Mouse (Mus musculus) spleen, postnatal 4 days (tissue): Measurements from ENCODE around the gene Palld.

ENCODE experiments used
- DNase-seq, 2 experiments: peaks; one replicate each; pipeline ENCODE4 v3.0.0; 2022; ENCODE audit warnings: low spot score in 2 of 2

Palld gene

GRCm38 (mm10) chr8:61629631-61629968 lies 272.9 kb downstream of the Palld start:
- DNase-seq: no peak

DNA sequence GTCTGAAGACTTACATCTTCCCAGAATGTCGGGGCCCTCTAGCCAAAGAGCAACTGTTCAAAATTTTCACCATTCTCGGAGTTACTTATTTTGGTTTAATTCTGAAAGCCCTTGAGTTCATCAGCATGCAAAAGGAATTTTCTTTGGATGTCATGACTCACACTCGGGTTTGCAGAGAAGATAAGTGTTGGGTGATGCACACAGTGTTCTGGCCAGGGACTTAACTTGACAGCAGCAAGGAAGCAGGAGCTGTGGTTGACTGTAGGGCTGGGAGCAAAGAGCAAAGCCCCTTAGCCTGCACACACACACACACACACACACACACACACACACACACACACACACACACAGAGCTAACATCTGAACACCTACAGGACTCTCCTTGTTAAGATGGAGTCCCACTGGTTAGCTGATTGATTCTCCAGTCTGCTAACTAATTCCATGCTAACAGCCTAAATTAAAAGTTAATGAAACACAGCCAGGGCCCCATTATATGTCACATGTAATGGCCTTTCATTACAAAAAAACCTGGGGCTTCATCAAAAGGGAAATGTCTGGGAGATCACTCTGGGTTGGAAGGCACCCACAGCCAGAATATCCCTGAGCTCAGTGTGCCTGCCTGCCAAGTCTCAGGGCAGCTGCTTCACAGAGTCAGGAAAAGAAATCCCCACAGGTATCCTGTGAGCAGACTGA lies 273.4 kb downstream of the Palld start:
- DNase-seq: no peak

DNA sequence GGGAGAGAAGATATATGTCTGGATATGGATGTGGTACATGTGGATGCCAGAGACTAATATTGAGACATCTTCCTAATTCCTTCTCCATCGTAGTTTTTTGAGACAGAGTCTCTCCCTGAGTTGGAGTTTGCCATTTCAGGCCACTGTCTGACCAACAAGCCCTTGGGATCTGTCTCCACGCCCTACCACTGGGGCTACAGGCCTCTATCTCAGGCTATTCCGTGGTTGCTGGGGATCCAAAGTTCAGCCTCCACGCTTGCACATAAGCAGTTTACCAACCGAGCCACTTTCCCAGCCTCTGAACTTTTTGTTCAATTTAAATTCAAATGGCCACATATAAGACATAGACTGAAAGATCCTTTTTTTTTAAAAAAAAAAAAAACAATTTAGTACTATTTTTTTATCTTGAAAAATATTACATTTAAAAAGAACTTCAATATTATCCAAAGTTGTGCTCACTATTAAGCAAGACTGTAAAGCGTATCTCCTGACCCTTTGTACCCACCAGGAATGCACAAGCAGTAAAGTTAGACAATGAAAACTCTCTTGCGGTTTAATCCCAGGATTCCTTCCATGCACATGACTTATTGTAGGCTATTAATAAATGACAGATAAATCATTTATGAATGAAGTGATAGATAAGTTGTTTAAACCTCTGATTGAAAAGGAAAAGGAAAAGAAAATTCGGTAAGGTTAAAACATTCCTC lies 276.1 kb downstream of the Palld start:
- DNase-seq: no peak

- no peak for DNase-seq
These were observed 276.8 kb downstream of the Palld start for GRCm38 (mm10) chr8:61625656-61626210.

DNA sequence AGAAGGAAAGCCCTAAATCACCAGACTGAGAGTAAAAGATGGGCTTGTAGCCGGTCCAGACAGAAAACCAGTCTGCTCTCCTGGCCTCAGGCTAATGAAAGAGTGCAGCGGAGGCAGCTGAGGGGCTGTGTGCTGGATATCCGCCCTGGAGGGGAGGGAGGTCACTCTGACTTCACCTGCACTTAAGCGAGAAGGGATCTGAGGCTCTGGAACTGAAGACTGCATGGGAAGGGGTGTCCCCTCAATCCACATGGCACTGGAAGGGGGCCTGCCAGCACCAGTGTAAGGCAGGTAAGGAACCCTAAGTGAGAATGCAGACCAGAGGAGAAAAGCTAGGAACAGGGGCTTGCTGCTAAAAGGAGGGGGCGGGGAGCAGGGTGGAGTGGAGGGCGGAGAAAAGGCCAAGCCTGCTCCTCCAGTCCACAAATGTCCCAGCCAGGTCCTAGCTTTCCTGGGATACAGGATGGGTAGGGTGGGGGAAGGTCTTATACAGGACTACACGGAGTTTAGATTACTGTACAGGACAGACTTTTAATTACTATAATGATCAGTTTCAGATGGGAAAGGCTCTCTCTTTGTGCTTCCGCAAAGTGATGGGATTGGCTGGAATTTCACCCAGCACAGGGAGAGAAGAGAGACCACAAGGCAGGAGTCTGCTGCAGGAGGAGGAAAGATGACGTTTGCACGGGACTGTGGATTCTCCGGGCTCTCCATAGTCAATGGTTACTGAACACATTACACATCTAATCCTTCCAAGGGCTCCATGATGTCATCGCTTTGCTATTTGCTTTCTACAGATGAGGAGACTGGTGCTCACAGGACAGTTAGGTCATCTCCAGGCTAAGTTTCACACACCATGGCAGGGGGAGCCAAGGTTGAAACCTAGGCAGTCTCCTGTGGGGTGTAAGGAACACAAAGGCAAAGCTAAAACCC lies 278.7 kb downstream of the Palld start:
- DNase-seq: no peak

DNA sequence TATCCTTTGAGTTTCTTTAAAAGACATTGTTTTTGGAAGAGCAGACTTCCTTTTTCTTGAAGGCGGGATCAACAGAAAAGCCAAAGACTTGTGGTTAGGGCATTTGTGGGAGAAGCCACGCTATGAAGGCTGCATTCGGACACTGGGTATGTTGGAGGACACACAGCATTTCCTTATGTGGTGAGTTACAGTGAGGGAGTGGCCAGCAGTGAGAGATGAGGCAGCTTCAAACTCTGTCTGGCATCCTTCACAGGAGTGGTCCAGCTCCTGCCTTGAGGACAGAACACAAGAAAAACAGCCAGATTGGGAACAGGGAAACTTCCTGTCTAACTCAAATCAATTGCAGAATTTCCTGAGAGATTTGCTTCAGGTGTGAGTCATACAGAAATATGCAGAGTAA lies 281.2 kb downstream of the Palld start:
- DNase-seq: no peak

DNA sequence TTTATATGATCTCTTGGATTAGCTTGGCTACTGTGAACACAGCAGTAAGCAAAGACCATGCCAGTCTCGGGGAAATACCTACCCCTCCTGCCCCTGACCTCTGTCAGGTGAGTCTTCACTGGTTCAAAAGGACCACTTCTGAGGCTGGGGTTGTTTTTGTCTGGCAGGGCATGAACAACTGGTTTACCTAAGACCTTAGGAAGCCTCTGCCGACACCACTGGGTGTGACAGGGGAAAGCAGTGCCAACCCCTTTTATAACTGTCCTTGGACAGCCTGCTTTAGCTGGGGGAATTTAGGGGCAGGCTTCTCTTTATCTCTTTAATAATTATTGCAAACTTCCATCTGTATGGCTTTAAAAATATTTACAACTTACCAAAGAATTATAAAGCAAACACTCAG lies 284.8 kb downstream of the Palld start:
- DNase-seq: no peak

DNA sequence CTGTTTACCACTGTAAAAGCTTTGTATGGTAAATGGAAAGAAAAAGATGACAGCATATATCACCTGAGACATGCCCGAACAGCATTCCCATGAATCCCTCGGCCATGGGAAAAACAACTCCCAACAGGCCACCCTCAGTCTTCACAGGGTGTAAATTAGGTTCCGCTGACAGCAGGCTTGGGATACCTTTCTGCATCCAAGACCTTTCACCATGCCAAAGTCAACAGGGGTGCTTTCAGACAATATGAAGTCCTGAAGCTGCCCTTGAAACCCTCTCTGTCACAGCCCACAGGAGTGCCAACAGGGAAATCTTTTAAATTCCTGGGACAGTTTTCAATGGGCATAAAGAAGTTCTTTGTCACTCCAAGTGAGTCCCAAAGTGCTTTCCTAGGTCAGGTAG lies 285.4 kb downstream of the Palld start:
- DNase-seq: no peak

GRCm38 (mm10) chr8:61615711-61616697 lies 286.5 kb downstream of the Palld start:
- no peak for DNase-seq

DNA sequence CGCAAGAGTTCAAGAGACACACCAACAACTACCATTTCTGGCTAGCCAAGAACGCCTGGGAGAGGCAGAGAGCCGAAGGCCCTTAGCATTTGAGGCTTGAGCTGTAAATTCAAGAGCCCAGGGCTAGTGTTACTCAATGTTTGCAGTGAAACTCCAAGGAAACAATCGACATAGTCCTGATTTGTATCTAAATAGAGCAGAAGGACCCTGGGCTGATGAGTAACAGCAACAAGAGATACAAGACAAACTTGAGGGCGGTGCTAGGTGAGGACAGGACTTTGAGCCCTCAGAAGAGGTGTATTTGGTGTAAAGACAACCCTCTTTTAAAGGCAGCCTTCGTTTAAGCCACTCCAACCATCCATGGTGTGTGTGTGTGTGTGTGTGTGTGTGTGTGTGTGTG lies 290.7 kb downstream of the Palld start:
- no peak for DNase-seq

DNA sequence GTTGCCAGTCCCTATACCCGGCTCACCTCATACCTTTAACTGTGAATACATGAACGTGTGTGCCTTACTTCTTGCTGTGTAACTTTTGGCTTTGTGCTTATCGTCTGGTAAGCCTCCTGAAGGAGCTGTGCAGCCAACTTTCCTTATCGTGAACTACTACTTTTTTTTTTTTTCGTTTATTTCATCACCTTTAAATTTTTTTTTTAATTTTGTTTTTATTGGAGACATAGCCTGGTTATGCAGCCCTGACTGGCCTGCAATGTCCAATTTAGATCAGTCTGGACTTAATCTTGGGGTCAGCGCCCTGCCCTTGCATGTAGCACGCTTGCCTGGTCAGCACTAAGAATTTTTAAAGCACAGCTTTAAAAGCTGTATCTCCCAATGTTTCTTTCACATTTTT lies 291.4 kb downstream of the Palld start:
- DNase-seq: no peak

DNA sequence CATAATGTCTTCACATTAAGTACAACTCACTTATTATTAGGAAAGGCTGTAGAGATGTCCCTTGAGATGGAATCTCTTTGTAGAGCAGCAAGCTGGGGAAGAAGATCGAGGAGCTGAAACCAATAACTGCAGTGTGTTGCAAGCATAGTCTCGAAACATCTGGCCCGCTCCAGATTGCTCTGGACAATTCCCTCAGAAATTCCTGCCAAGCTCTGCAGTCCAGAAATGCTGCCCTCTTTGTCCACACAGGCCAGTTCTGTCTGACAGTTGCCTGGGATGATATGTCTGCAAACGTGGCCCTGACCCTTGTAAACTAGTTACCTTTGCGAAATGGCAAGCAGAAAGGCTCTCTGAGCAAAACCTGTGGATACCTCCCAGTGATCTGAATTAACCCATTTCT lies 291.9 kb downstream of the Palld start:
- no peak for DNase-seq

- no peak for DNase-seq
These were observed 295.1 kb downstream of the Palld start for GRCm38 (mm10) chr8:61607463-61607813.

DNA sequence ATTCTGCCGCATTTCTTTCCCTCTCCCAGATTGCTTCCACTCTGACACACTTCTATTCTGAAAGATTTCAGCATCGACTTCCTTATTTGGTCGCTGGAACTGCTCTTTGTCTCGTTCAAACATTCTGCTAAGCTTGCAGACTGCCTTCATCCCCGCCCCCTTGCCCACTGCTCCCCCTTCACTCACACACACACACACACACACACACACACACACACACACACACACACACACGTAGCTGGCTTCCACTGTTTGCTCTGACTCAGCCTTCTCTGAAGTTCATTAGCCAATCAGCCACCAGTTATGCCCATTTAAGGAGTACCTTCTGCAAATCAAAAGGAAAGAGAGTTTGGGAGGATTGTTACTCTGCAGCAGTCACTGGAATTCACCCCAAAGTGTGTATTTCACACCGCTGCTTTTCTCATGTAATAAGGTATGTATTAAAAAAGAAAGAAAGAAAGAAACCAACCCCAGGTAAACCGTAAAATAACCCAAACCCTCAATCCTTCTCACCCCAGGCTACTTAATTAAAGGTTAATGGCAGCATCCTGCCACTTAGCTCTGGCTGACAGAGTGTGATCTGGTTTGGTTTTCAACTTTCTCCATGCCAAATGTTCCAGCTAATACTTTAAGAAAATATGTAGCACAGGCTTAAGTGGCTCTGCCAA lies 295.6 kb downstream of the Palld start:
- DNase-seq: peak in 1 of 2 experiments; percentile 23

DNA sequence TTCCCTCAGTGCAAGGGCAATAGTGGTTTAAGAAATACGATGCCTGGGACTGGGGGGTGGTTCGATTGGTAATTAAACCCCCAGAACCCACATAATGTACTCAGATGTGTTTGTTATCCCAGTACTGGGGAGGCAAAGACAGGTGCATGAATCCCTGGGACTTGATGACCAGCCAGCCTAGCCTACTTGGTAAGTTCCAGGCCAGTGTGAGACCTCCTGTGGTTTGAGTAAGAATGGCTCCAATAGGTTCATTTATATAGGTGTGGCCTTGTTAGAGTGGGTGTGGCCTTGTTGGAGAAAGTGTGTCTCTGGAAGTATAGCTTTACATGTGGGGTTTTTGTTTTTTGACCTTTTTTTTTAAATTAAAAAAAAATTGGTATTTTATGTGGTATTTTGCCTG lies 297.6 kb downstream of the Palld start:
- no peak for DNase-seq

DNA sequence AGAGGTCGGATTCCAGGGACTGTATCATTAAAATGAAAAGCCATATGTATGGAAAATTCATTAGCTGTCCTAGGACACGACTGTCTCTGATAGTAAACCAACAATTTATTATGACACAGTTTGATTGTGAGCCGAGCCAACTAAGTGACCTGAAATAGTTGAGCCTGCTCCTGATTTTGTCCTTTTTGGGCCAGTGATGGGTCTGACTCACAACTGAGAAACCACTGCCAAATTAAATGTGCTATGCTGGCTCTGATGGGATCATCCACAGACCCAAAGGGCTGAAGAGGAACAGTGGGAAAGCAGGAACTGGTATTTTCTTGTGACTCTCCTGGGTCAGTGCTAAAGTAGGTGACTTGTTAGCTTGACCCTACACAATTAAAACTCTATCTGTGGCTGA lies 305.6 kb downstream of the Palld start:
- no peak for DNase-seq

GRCm38 (mm10) chr8:61591446-61591845 lies 311.0 kb downstream of the Palld start:
- no peak for DNase-seq

DNA sequence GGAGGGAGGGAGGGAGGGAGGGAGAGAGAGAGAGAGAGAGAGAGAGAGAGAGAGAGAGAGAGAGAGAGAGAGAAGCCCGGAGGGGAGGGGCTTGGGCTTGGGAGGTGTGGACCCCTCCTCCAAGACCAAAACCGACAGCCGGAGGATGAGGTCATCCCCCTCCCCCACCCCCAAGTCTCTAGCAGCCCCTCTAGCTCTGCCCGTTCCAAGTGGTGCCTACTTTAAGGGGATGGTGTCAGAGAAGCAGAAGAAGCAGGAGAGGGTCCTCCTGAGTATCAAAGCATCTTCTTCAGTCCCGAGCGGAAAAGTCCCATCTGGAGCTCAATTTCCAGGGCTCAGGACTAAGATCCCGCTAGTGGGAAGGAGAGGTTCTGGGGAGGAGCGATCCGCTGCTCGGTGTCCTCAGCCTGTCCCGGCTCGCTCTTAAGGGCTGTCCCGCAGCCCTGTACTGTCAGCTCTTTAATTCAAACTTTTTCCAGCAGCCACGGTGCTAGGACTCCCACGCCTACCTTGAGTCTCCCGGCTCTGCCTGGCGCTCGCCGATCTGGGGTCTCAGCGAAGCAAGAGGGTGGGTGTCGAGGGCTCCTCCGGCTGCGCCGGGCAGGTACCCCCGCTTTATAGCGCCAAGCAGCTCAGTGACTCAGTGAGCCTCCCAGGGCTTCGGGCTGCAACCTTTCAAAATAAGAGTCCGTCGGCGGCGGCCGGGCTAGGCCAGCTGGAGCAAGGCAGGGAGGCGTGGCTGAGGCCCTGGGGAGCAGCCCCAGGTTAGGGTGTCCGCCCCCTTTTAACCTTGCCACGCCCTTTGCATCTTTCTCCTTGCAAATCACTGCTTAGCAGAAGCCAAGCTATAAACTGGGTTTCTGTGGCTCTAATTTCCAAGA lies 311.7 kb downstream of the Palld start:
- peak; percentile 61 to 79 for DNase-seq

DNA sequence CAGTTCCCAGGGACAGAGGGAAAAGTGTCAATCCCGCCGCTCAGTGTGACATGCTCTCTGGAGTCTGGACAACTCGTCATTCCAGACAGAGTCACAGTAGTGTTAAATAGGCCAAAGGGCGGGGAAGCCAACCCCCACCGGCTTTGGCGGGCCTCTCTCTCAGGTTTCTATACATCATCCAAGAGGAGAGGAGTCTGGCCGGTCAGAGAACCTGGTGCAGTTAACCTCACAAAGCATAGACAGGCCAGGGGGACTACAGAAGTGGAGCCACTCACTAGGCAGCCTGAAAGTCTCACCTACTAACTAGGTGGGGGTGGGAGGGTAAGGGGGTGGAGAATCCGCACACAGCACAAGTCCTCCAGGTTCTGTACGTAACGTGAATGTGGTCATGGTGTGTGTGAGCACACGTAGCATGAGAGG lies 312.5 kb downstream of the Palld start:
- no peak for DNase-seq

GRCm38 (mm10) chr8:61588336-61588735 lies 314.2 kb downstream of the Palld start:
- DNase-seq: no peak
